Mouse (Mus musculus): ENCODE data around the gene Uhrf2.

The Uhrf2 gene

GRCm38 (mm10) chr19:30124999-30125669 is 94.8 kb downstream of the Uhrf2 start:
- DNase-seq (ENCODE audit: low spot score in 2 of 2) = no peak

GRCm38 (mm10) chr19:30125670-30126059 is 95.4 kb downstream of the Uhrf2 start:
- DNase-seq (ENCODE audit: low spot score in 2 of 2) = no peak

DNA sequence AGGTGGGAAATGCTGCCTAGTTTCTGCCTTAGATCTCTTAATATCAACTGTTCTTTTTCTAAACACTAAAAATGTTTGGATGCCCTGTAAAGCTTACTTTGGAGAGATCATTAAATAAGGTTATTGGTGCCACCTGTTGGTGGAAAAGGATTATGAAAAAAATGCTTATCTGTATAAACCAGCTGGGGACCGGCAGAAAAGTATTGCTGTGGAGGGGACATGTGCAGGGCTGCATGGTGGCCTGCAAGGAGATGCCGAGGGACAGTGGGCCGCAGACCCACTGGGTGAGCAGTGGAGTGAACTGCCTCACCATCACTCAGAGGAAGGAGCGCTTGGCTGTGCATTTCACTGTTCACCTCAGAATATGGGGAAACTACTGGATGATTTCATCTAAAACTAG is 97.9 kb downstream of the Uhrf2 start:
- DNase-seq (ENCODE audit: low spot score in 2 of 2) = no peak

GRCm38 (mm10) chr19:30136308-30136707 is 106.0 kb downstream of the Uhrf2 start:
- no peak for DNase-seq (ENCODE audit: low spot score in 2 of 2)

Data from urinary bladder, postnatal 36 days (tissue).